Mouse (Mus musculus) forebrain, postnatal 0 days (tissue): ENCODE data around the gene Cfap77. TPM values are rescaled to one million over a fixed set of nuclear protein-coding genes. Genes with fewer than 3 reads are reported as not detected.

Experiments
- ATAC-seq: fragments of 200-750 bp; cut with Nextera tagmentation; 2 replicates; pipeline ENCODE4 v1.8.0; 2017; ENCODE audit warnings: mild to moderate bottlenecking, moderate library complexity
- DNase-seq: peaks from one replicate; pipeline ENCODE4 v3.0.0-alpha.2; 2015
- H3K27ac ChIP-seq: fragments of 300-500 bp; sonication (generic); 2 replicates; pipeline ENCODE4 v1.5.1; 2014; ENCODE audit warnings: low read depth, mild to moderate bottlenecking, antibody characterized with exemption, low read length, moderate library complexity, mixed read lengths
- H3K27me3 ChIP-seq: fragments of 300-500 bp; sonication (generic); 2 replicates; pipeline ENCODE4 v1.6.1; 2014; ENCODE audit warnings: mild to moderate bottlenecking, low read length, mixed read lengths; ENCODE audit not compliant: insufficient read depth
- H3K36me3 ChIP-seq: fragments of 300-500 bp; sonication (generic); 2 replicates; pipeline ENCODE4 v1.6.1; 2014; ENCODE audit warnings: mild to moderate bottlenecking, moderate library complexity; ENCODE audit not compliant: insufficient read depth
- H3K4me1 ChIP-seq: fragments of 300-500 bp; sonication (generic); 2 replicates; pipeline ENCODE4 v1.6.1; 2014; ENCODE audit warnings: antibody characterized with exemption; ENCODE audit not compliant: insufficient read depth
- H3K4me2 ChIP-seq: fragments of 300-500 bp; sonication (generic); 2 replicates; pipeline ENCODE4 v1.6.1; 2014; ENCODE audit warnings: low read depth, mild to moderate bottlenecking, moderate library complexity
- H3K4me3 ChIP-seq: fragments of 300-500 bp; sonication (generic); 2 replicates; pipeline ENCODE4 v1.5.1; 2014; ENCODE audit warnings: low read depth, low read length, mixed read lengths
- H3K9ac ChIP-seq: fragments of 300-500 bp; sonication (generic); 2 replicates; pipeline ENCODE4 v1.6.1; 2014; ENCODE audit warnings: mild to moderate bottlenecking
- H3K9me3 ChIP-seq: fragments of 300-500 bp; sonication (generic); 2 replicates; pipeline ENCODE4 v1.6.1; 2016; ENCODE audit warnings: low read length
- CTCF ChIP-seq: sonication (generic); IDR thresholded peaks from 2 replicates; pipeline ENCODE4 v1.5.1; 2016; ENCODE audit warnings: antibody characterized with exemption, control low read depth, low read depth
- WGBS: fragments of 180-500 bp; shearing (Covaris S2); extraction: QIAGEN DNeasy Blood & Tissue Kit; methylation state at CpG from one replicate; pipeline ENCODE4 v1.1.7; 2014; 5-methylcytosine and 5-hydroxymethylcytosine counted together
- polyA plus RNA-seq: library from polyadenylated mRNA; unstranded; fragments of >200 nt; fragmentation: Nextera tagmentation; extraction: Ambion mirVana; gene quantifications from 2 replicates; pipeline ENCODE4 v1.2.1, GENCODE M21; 2015
- total RNA-seq: library from RNA; depleted of rRNA; stranded (reverse); fragments of >200 nt; gene quantifications from 2 replicates; pipeline ENCODE4 v1.2.3, GENCODE M21; 2014

The Cfap77 gene
- total and polyA plus RNA-seq, 2 experiments from 2014 or later, result 0.57 to 0.59 TPM

DNA sequence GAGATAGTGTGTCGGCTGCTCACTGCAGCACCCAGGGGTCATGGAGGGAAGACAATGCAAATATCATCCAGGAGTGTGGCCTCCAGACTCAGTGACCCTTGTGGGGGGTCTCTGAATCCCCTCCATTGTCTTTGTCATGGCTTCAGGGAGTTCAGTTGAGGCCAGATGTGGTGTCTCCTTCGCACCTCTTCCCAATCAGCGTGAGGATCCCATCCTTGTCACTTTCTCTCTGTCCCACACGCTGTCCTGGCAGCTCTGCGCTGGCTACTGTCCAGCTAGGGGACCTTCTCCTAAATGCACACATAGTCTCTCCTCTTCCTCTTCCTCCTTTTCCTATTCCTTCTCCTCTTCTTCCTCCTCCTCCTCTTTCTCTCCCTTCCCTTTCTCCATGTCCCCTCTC lies 79.3 kb downstream of the Cfap77 start:
- 80% methylated on average over 5 of the region's 5 CpGs for WGBS
- Histone ChIP-seq H3K36me3 (no peaks in the 10 kb centered on the region), H3K27me3 (0 out of 2 replicates have a peak, but pooled peaks cover 5% of the 10 kb centered on the region), H3K9ac (no peak overlapping the region), H3K4me3 (no peak overlapping the region), H3K4me2 (no peak overlapping the region), H3K4me1 (no peaks in the 10 kb centered on the region), H3K27ac (no peak overlapping the region), H3K9me3 (no peaks in the 10 kb centered on the region)
- no peak for TF ChIP-seq CTCF
- DNase-seq (no peak), ATAC-seq (no peak)

- no peak overlapping the region for H3K27ac ChIP-seq
- WGBS, result 43% methylated on average over 6 of the region's 6 CpGs
- no peak for ATAC-seq
- no peak overlapping the region for H3K4me3 ChIP-seq
- H3K9me3 ChIP-seq, result no peaks in the 10 kb centered on the region
- no peak for TF ChIP-seq CTCF
- no peaks in the 10 kb centered on the region for H3K4me1 ChIP-seq
- H3K4me2 ChIP-seq, result no peak overlapping the region
- no peak for DNase-seq
- H3K36me3 ChIP-seq, result no peaks in the 10 kb centered on the region
- no peak overlapping the region for H3K9ac ChIP-seq
- H3K27me3 ChIP-seq, result 0 out of 2 replicates have a peak, but pooled peaks cover 5% of the 10 kb centered on the region
These were observed 80.3 kb downstream of the Cfap77 start for GRCm38 (mm10) chr2:28974520-28974919.

DNA sequence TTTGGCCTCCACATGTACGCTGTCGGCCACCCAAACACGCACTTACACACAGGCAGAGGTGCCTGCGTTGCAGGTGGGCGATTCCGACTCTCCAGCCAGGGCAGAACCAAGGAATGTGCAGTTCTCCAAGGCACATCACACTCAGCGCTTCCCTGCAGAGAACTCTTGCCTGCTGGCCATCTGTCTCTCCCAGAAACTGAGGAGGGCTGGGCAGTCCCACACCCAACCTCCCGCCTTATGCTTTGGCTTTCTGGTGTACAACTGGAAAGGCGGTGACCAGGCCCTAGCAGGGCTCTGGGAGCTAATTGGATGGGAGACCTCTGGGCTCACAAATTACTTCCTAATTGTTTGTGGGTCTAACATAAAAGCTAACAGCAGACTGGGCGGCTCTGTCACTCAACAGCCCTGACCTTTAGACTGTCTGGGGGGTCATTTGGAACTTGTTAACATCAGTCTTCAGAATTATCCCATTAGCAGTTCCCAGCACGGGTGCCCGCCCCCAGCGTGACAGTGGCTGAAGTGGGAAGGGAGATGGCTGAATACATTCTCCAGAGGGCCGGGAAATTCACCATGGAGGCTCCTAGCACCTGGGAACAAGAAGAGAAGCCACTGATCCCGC lies 80.9 kb downstream of the Cfap77 start:
- WGBS, result 40% methylated on average over 15 of the region's 15 CpGs
- Histone ChIP-seq H3K9me3 (no peaks in the 10 kb centered on the region), H3K9ac (no peak overlapping the region), H3K27ac (no peak overlapping the region), H3K36me3 (no peaks in the 10 kb centered on the region), H3K4me3 (no peak overlapping the region), H3K27me3 (0 out of 2 replicates have a peak, but pooled peaks cover 5% of the 10 kb centered on the region), H3K4me1 (no peaks in the 10 kb centered on the region), H3K4me2 (no peak overlapping the region)
- TF ChIP-seq CTCF, result no peak
- ATAC-seq (no peak), DNase-seq (no peak)

DNA sequence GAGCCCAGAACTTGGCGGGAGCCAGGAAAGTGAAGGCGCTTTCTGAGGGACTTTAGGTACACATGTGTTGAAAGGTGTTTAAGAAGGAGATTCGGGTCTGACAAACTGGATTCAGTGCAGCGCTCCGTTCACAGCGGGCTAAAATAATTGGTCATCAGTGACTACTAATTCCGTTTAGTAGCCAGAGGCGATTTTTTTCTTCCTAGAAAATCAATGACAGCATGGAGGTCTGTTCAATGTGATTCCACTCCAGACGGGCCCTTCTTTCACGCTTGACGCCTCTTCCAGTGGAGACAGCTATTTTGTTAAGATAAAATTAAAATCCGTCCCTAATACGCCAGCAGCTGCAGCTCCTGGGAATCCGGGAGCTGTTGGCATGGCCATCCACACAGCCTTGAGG lies 84.4 kb downstream of the Cfap77 start:
- ATAC-seq, result no peak

DNA sequence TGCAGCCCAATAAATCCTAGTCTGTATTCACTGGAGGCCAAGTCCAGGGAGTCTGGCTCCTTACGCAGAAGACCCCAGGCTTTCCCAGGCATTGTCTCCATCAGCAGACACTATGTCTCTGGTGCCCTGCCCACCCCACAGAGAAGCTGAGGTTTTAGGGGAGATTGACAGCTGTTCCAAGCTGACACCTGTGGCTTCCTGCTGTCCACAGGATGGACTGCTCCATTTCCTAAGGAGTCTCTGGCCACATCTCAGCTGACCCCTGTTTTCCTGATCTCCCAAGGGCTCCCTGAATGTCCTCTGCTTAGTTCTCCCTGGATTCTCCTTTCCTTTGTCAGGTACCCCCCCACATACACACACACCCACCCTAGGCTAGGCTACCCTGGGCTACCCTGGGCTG lies 86.6 kb downstream of the Cfap77 start:
- Histone ChIP-seq H3K27ac (no peak overlapping the region), H3K4me2 (no peak overlapping the region)
- TF ChIP-seq CTCF, result no peak

More for the DNA sequence above, 84.4 kb downstream of the Cfap77 start:
- Histone ChIP-seq H3K27me3 (no peaks in the 10 kb centered on the region), H3K4me3 (no peak overlapping the region), H3K9ac (no peak overlapping the region), H3K9me3 (no peaks in the 10 kb centered on the region), H3K4me1 (no peaks in the 10 kb centered on the region), H3K36me3 (no peaks in the 10 kb centered on the region), H3K27ac (no peak overlapping the region), H3K4me2 (no peak overlapping the region)
- 43% methylated on average over 14 of the region's 14 CpGs for WGBS
- no peak for DNase-seq
- no peak for TF ChIP-seq CTCF

DNA sequence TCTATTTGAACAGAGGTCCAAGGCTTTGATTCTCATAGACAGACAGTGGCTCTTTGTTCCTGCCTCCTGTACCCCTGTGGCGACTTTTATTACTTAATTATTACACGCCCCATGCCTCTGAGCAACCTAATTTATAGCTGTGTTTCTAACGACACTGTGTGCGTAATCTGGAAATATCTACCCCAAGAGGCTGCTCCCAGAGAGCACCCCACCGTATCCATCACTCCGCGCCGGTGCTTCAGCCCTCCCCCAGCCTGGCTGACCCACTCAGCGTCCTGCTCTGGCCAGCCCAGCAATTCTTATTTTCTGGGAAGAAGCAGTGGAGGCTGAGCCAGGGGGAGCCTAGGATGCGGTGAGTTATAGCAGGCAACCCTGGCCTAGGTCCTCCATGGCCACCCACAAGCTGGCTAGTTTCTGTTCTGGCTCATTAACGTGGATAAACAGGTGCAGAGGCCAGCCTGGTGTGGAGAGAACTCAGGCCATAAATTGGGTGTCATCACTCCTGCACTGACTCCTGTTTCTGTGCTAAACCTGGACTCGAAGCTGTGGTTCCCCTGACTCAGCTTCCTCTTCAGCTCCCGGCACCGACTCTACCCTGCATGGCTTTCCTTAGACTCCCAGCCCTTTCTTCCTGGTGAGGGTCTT lies 88.6 kb downstream of the Cfap77 start:
- TF ChIP-seq CTCF, result no peak
- H3K4me3 ChIP-seq, result no peak overlapping the region
- DNase-seq (no peak), ATAC-seq (no peak)
- no peak overlapping the region for H3K27ac ChIP-seq
- H3K9me3 ChIP-seq, result no peaks in the 10 kb centered on the region
- no peak overlapping the region for H3K4me2 ChIP-seq
- 27% methylated on average over 14 of the region's 14 CpGs for WGBS
- H3K9ac ChIP-seq, result no peak overlapping the region
- no peaks in the 10 kb centered on the region for H3K27me3 ChIP-seq
- no peaks in the 10 kb centered on the region for H3K4me1 ChIP-seq
- H3K36me3 ChIP-seq, result no peaks in the 10 kb centered on the region

More for the DNA sequence above, 86.6 kb downstream of the Cfap77 start:
- Histone ChIP-seq H3K27me3 (no peaks in the 10 kb centered on the region), H3K9ac (no peak overlapping the region), H3K9me3 (no peaks in the 10 kb centered on the region), H3K4me1 (no peaks in the 10 kb centered on the region), H3K36me3 (no peaks in the 10 kb centered on the region), H3K4me3 (no peak overlapping the region)
- no peak for DNase-seq
- WGBS, result 67% methylated on average over 1 of the region's 1 CpGs
- no peak for ATAC-seq

- no peaks in the 10 kb centered on the region for H3K9me3 ChIP-seq
- H3K4me1 ChIP-seq, result no peaks in the 10 kb centered on the region
- H3K27ac ChIP-seq, result no peak overlapping the region
- H3K4me2 ChIP-seq, result no peak overlapping the region
- 91% methylated on average over 6 of the region's 6 CpGs for WGBS
- H3K9ac ChIP-seq, result no peak overlapping the region
- TF ChIP-seq CTCF, result no peak
- no peak for ATAC-seq
- no peaks in the 10 kb centered on the region for H3K36me3 ChIP-seq
- H3K27me3 ChIP-seq, result no peaks in the 10 kb centered on the region
- DNase-seq, result no peak
- no peak overlapping the region for H3K4me3 ChIP-seq
These were observed 91.3 kb downstream of the Cfap77 start for GRCm38 (mm10) chr2:28963565-28963964.
